Mouse (Mus musculus) brown adipose tissue, adult 24 weeks (tissue): Measurements from ENCODE around the gene Rhobtb1. TPM values are rescaled to one million over a fixed set of nuclear protein-coding genes. Genes with fewer than 3 reads are reported as not detected.
A peak's percentile ranks its signal among the peaks of the same experiment; 100 is the strongest.

Experiments used
- H3K27ac ChIP-seq: fragments of 200-500 bp; replicated peaks from 2 replicates; pipeline ENCODE4 v1.5.1; 2012; ENCODE audit warnings: low read depth, mild to moderate bottlenecking, low read length
- H3K4me1 ChIP-seq: fragments of 200-500 bp; 2 replicates; pipeline ENCODE4 v1.6.1; 2012; ENCODE audit warnings: low read length, mixed read lengths; ENCODE audit not compliant: control insufficient read depth, insufficient read depth, insufficient read length
- H3K4me3 ChIP-seq: fragments of 200-500 bp; 2 replicates; pipeline ENCODE4 v1.5.1; 2012; ENCODE audit warnings: low read depth, mild to moderate bottlenecking, low read length, moderate library complexity; ENCODE audit not compliant: insufficient read depth
- polyA plus RNA-seq: library from polyadenylated mRNA; stranded (reverse); fragments of >200 nt; gene quantifications from 2 replicates; pipeline ENCODE4 v1.2.4, GENCODE M21; 2012; ENCODE audit not compliant: missing spikeins, insufficient read depth, insufficient read length

Rhobtb1 gene
- polyA plus RNA-seq, 1 experiment = 4.8 TPM

DNA sequence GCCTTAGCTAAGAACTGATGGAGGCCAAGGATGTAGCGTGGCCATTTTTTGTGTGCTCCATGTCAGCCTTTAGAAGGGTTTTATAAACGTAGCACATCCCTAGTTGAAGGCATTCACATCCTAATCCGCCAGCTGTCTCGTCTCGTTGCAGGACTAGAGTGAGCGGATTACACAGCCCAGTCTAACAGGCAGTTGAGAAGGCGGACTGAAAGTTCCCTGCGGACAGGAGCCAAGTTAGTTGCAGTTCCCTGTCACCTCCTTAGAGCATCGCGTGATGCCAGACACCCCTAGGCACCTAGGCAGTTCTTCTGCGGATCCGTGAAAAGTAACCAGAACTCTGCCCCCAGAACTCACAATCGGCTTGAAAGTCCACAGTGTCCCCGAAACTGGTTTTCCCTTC lies 60.7 kb downstream of the Rhobtb1 start:
- Histone ChIP-seq H3K27ac (peak overlapping the region; percentile 56), H3K4me1 (peaks cover 3% of the 10 kb centered on the region; the same call in 1 of the 2 replicates), H3K4me3 (peak overlapping the region; percentile 56)

- peak within 1 kb of the TSS; percentile 68 for H3K4me3 ChIP-seq
- H3K27ac ChIP-seq = peak within 1 kb of the TSS; percentile 84
- H3K4me1 ChIP-seq = peaks cover 3% of the 10 kb centered on the region; the same call in 1 of the 2 replicates
These were observed 61.6 kb downstream of the Rhobtb1 start, which contains the start of gene A930033H14Rik for GRCm38 (mm10) chr10:69212542-69213440. TSS of gene A930033H14Rik (minus strand) at chr10:69213098.

DNA sequence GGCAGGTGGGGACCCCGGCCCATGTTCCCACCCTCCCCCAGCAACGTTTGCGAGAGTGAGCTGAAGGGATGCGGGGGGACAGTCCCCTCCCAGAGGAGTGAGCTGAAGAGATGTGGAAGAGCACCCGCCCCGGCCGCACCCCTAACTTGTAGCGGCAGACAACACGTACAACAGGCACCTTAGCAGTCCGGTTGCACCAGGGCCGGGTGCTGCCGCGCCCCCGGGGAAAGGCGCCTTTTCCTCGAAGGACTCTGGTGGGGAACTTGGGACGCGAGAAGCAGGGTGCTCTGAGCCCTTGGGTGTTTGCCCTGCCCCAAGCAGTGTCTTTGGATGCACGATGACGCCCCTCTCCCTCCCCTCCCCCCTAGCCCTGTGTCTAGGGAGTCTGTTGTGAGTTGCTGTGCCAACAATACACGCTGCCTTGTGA lies 62.2 kb downstream of the Rhobtb1 start:
- H3K27ac ChIP-seq = peak overlapping the region; percentile 84
- peaks cover 3% of the 10 kb centered on the region; the same call in 1 of the 2 replicates for H3K4me1 ChIP-seq
- H3K4me3 ChIP-seq = peak overlapping the region; percentile 68

DNA sequence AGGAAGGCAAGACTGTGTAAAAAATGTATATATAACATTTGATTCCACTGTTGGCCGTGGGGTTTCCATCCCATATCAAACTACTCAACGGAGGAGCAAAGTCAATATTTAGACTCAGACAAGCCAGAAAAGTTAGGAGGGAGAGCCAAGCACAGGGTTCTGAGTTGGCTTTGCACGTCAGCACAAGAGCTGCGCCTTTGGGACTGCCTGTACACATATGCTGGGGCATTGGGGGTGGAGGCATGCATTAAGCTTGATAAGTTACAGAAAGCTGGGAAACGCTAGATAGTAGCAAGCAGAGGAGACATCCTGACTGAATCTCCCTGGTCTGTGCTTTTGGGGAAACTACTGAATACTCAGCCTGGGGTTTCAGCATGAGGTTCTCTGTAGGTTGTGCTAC lies 62.8 kb downstream of the Rhobtb1 start:
- peaks cover 3% of the 10 kb centered on the region; the same call in 1 of the 2 replicates for H3K4me1 ChIP-seq
- no peak overlapping the region for H3K27ac ChIP-seq
- H3K4me3 ChIP-seq = peak overlapping the region; percentile 68

DNA sequence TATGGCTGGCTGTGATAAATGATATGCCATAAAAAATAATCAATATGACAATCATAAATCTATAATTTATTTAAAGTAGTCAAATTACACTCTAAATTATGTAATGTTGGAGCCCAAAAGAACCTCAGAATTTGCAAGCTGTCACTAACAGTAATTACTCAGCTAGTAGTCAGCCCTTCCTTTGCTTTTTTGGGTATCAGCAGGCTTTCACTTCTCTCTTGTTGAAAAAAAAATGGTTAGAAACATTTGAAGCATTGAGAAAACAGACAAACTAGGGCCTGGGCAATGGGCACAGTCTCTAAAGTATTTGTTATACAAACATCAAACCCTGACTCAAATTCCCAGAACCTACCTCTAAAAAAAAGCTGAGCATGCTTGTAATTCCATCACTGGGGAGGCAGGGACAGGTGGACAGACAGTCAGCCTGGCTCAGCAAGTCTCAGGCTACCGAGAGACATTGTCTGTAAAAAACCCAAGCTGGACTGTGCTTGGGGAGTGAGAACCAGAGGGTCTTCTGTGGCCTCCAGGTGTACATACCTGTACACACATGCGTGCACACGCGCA lies 66.0 kb downstream of the Rhobtb1 start:
- no peak overlapping the region for H3K4me3 ChIP-seq
- H3K4me1 ChIP-seq = peaks cover 14% of the 10 kb centered on the region
- no peak overlapping the region for H3K27ac ChIP-seq

DNA sequence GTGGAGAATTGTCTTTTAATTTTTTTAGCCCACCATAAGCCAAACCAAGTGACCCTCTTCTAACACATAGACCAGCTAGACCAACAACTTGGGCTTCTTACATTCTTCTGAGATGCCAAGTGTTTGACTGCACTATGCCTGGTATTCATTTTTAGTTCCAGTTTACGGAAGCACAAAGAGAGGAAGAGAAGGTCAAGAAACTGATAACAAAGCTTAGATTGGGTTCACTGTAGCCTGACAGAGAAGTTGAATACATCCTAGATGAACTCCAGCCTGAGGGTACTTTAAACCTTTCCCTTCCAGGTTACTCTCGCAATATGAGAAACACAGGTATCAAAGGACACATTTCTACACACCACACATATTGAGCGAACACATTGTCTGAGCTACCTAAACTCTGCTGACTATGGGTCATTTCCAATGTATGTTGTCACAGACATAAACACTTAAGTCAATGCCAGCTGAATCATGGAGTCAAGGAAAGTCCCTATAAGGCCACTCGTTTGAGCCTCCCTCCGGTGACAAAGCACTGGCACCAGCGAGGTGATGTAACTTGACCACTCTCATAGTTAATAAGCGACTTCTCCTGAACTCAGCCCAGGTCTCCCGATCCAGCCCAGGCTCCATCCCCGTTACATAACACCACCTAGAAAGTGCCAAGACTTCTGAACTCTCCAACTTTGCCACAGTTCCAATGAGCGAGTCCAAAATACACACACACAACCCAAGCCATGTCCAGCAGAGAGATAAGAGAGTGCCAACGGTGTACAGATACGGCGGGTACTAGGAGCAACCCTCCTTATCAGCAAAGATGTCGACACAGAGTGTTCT lies 67.4 kb downstream of the Rhobtb1 start:
- Histone ChIP-seq H3K4me3 (no peak overlapping the region), H3K4me1 (peaks cover 14% of the 10 kb centered on the region), H3K27ac (peak overlapping the region; percentile 38)

DNA sequence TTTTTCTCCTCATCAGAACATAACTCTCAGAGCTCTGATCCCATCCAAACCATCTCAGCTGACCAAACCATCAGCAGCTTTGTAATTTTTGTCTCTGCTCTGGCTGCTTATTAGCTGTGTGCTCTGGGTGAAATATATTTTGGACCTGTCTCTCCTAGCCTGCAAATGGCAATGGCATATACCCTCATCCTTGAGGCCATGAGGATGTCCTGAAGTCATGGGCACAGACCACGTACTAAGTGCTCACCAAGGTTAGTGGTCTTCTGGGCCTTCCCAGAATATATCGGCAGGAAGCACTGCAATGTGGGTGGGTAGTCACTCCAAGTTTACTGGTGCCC lies 68.0 kb downstream of the Rhobtb1 start:
- Histone ChIP-seq H3K4me3 (no peak overlapping the region), H3K27ac (peak overlapping the region; percentile 0; the same call in 1 of the 2 replicates), H3K4me1 (peaks cover 14% of the 10 kb centered on the region)

- Histone ChIP-seq H3K27ac (peak overlapping the region; percentile 39; the same call in 1 of the 2 replicates), H3K4me3 (peak overlapping the region; percentile 3; the same call in 1 of the 2 replicates), H3K4me1 (peaks cover 14% of the 10 kb centered on the region)
These were observed 69.1 kb downstream of the Rhobtb1 start for GRCm38 (mm10) chr10:69220296-69220695.

GRCm38 (mm10) chr10:69221148-69221547 lies 69.9 kb downstream of the Rhobtb1 start:
- Histone ChIP-seq H3K27ac (no peak overlapping the region), H3K4me3 (no peak overlapping the region), H3K4me1 (peaks cover 14% of the 10 kb centered on the region)

DNA sequence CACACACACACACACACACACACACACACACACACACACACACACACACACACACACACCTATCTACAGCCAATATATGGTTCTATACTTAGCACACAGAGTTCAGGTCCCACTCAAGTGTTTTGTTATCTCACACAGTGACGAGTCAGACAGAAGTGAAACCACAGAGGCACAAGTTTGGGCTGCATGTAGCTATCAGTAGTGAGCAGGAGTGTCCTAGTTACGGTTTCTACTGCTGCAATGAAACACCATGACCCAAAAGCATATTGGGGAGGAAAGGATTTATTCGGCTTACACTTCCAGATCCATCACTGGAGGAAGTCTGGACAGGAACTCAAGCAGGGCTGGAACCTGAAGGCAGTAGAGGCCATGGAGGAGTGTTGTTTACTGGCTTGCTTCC lies 70.7 kb downstream of the Rhobtb1 start:
- Histone ChIP-seq H3K27ac (no peak overlapping the region), H3K4me3 (no peak overlapping the region), H3K4me1 (peaks cover 14% of the 10 kb centered on the region)

DNA sequence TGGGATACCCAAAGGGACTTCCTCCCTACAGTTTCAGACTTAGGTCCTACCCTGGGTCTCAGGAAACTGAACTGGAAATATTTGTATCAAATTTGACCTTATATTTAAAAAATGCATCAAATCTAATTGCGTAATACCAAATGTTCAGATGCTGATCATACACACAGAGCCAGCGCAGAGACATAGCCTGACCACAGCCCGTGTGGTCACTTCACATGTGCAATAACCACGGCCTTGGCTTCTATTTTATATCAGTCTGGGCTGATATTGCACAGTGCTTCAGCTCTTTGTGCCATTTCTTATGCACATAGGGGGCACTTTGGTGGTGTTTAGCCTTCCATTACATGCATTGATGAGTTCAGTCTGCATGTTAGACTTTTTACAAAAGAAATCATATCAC lies 72.0 kb downstream of the Rhobtb1 start:
- Histone ChIP-seq H3K4me1 (peaks cover 14% of the 10 kb centered on the region), H3K27ac (no peak overlapping the region), H3K4me3 (no peak overlapping the region)

DNA sequence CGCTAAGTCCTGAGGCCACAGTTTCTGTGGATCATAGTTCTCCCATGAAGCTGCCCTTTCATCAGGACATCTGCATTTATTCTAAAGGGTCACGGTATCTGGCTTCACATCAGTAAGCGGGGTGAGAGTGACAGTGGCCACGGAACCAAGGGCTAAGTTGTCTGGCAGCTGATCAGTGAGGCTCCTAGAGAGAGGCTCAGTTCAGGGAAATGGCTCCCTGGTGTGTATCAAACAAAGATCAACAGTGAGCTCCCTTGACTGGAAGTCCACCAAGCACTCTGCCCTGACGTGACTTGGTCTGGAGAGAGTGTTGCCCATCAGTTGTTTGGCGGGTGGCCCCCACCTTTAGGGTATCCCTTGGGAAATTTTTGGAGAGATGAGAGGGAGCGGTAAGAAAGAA lies 73.0 kb downstream of the Rhobtb1 start:
- peaks cover 11% of the 10 kb centered on the region for H3K4me1 ChIP-seq
- no peak overlapping the region for H3K27ac ChIP-seq
- H3K4me3 ChIP-seq = no peak overlapping the region

DNA sequence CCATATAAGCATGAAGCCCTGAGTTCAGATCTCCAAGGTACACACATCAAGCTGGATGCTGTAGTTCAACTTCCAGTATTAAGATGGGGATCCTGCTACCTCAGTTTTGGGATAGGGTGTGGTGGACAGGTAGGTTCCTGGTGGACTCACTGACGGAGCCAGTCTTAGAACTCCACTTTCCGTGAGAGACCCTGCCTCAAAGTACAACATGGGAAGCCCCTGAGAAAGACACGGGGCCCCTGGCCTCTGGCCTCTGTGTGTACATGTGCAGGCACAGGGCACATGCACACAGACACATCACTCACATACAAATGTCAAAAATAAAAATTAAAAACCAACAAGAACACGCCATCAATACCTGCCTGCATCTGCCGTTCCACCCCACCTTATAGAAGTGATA lies 74.2 kb downstream of the Rhobtb1 start:
- Histone ChIP-seq H3K4me3 (no peak overlapping the region), H3K27ac (no peak overlapping the region), H3K4me1 (peaks cover under 1% of the 10 kb centered on the region; the same call in 1 of the 2 replicates)

GRCm38 (mm10) chr10:69225951-69226350 lies 74.7 kb downstream of the Rhobtb1 start:
- Histone ChIP-seq H3K4me3 (no peak overlapping the region), H3K4me1 (no peaks in the 10 kb centered on the region), H3K27ac (no peak overlapping the region)

DNA sequence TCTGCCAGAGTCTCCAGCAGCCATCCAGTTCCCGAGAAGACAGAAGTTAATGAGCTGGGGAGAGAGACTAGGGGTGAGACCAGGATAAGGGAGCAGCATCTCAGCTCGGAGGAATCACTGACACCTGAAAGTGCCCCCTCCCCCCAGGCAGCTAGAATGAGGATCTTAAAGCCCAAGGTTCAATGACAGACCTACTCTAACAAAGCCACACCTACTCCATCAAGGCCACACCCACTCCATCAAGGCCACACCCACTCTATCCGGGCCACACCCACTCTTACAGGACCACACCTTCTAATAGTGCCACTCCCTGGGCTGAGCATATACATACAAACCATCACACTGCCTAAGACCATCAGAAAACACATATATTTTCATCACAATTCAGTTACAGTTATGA lies 86.0 kb downstream of the Rhobtb1 start:
- H3K27ac ChIP-seq = no peak overlapping the region
- H3K4me3 ChIP-seq = no peak overlapping the region
- H3K4me1 ChIP-seq = peaks cover 12% of the 10 kb centered on the region; the same call in 1 of the 2 replicates
